Mouse (Mus musculus) ES-Bruce4 (cell line): ENCODE results near the gene Mipol1.

Experiments
- CTCF ChIP-seq: IDR thresholded peaks from one replicate; pipeline ENCODE4 v1.8.1; 2011; ENCODE audit warnings: low read depth, low read length
- EP300 ChIP-seq: IDR thresholded peaks from 2 replicates; pipeline ENCODE4 v1.6.1; 2011; ENCODE audit warnings: low read depth, low read length; ENCODE audit not compliant: insufficient read depth
- POLR2A ChIP-seq: IDR thresholded peaks from one replicate; pipeline ENCODE4 v1.8.1; 2011; ENCODE audit warnings: low read length; ENCODE audit not compliant: insufficient read depth

DNA sequence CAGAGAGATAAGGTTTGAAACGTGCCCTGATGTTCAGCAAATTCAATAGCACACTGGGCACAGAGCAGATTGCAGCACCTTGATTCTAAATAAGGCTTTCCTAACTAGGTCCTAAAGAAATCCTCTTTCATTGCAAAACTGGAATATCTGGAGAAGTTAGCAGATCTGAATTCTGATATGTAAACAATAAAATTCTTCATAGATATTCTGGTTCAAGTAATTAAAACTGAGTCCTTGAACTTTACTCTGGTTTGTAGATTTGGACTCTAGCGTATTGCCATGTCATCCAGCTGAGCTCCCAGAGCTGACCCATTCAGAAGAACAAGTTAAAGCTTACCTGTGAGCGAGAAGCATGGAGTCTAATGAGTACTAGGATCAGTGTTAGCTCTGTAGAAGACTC lies 217.1 kb downstream of the Mipol1 start:
- TF ChIP-seq CTCF (no peak), POLR2A (no peak), EP300 (no peak)
